Mouse (Mus musculus): ENCODE results near the gene Atraid.

Gene Atraid

DNA sequence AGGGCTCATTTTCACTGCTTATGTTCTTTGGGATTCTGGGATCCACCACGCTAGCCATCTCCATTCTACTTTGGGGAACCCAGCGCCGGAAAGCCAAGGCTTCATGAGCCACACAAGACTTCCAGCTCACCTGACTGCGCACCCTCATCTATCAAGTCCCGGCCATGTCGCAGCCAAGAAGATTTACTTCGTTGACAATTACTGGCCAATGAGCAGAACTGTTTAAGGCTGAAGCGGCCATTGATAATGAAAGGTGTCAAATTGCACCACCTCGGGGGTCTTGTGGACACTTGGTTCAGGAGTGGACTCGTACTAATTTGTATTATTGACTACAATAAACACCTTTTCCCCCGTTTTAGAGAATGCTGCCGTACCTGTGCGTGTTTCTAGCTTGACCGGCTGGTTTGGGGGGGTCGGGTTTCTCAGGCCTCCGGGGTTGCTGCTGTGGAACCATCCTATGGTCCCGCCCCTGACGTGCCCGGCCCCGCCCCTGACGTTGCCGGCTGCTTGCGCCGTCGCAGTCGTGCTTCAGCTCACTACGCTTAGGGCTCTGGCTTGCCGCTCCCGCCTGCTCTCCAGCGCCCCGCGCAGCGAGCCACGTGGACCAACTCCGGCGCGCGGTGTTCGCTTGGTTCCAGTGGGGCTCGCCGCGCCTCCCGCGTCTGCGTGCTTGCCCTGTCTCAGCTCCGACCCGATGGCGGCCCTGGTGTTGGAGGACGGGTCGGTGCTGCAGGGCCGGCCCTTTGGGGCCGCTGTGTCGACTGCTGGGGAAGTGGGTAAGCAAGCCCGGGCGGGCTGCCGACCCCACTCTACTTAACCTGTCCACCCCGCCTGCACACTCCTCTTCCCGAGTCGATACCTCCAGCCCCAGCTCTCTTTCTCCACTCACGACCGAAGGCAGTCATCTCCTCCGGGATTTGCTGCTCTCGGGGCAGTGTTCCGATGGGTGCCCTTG, 6.4 kb downstream of the Atraid start, which contains the start of gene Cad:
Gene Cad, plus strand, starts transcription at position 520 of the 955 bp plus-strand sequence.
- peak; percentile 87 for DNase-seq (ENCODE audit: low spot score)

- DNase-seq (ENCODE audit: low spot score): peak; percentile 10
Measured at GRCm38 (mm10) chr5:31055216-31056140, 7.4 kb downstream of the Atraid start.

GRCm38 (mm10) chr5:31069810-31070209, 21.7 kb downstream of the Atraid start:
- DNase-seq (ENCODE audit: low spot score): no peak

DNA sequence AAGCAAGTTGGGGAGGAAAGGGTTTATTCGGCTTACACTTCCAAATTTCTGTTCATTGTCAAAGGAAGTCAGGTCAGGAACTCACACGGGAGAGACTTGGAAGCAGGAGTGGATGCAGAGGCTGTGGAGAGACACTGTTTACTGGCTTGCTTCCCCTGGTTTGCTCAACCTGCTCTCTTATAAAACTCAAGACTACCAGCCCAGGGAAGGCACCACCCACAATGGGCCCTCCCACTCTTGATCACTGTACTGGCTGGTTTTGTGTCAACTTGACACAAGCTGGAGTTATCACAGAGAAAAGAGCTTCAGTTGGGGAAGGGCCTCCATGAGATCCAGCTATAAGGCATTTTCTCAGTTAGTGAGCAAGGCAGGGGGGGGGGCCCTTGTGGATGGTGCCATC, 22.9 kb downstream of the Atraid start:
- no peak for DNase-seq (ENCODE audit: low spot score)

- DNase-seq (ENCODE audit: low spot score): no peak
Measured at GRCm38 (mm10) chr5:31071821-31072220, 23.7 kb downstream of the Atraid start.

GRCm38 (mm10) chr5:31073176-31073575, 25.1 kb downstream of the Atraid start:
- DNase-seq (ENCODE audit: low spot score): no peak

DNA sequence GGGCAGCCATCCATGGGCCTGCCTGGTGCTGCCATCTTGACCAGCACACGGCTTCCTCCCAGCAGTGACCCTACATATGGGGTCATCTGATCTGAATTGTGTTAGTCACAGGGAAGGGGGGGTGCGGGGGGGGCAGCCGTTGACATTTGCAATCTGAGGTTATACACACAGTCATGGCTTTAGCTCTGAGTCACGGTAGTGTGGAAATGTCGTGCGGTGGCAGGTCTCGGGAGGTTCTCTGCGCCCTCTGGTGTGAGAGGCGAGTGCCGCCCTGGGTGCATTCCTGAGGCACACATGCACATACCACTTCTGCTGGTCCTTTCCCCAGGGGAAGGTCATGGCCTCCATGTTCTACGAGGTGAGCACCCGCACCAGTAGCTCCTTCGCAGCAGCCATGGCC, 28.2 kb downstream of the Atraid start:
- no peak for DNase-seq (ENCODE audit: low spot score)

- no peak for DNase-seq (ENCODE audit: low spot score)
Measured at GRCm38 (mm10) chr5:31080059-31080794, 32.1 kb downstream of the Atraid start.

DNA sequence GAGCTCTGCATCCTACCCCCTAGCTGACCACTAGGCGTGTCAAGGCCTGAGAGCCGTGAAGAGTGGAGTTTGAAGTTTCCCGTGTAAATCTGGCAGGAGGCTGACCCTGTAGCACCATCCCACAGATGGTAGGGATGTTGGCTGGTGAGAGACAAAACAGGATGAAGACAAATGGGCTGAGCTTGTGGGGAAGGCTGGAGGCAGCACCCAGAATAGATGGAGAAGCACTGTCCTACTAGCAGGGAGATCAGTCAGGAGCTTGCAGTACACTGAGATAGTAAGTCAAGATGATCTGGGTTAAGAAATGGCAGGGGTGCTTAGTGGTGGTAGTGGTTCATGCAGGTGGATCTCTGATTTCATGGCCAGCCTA, 32.7 kb downstream of the Atraid start:
- no peak for DNase-seq (ENCODE audit: low spot score)

- no peak for DNase-seq (ENCODE audit: low spot score)
Measured at GRCm38 (mm10) chr5:31081386-31081785, 33.3 kb downstream of the Atraid start.

DNA sequence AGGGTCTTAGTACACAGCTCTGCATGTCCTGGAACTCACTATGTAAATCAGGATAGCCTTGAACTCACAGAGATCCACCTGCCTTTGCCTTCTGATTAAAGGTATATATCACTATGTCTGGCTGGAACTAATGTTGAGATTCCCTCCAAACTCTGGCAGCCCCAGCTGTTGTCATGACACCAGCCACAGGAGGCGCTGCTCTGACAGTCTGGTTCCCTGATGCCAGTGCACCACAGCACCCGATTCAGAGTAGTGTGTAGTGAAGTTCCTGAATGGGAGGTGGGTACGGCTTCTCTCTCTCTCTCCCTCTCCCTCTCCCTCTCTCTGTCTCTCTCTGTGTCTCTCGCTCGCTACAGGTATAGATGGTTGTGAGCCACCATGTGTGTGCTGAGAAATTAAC, 34.2 kb downstream of the Atraid start:
- no peak for DNase-seq (ENCODE audit: low spot score)

DNA sequence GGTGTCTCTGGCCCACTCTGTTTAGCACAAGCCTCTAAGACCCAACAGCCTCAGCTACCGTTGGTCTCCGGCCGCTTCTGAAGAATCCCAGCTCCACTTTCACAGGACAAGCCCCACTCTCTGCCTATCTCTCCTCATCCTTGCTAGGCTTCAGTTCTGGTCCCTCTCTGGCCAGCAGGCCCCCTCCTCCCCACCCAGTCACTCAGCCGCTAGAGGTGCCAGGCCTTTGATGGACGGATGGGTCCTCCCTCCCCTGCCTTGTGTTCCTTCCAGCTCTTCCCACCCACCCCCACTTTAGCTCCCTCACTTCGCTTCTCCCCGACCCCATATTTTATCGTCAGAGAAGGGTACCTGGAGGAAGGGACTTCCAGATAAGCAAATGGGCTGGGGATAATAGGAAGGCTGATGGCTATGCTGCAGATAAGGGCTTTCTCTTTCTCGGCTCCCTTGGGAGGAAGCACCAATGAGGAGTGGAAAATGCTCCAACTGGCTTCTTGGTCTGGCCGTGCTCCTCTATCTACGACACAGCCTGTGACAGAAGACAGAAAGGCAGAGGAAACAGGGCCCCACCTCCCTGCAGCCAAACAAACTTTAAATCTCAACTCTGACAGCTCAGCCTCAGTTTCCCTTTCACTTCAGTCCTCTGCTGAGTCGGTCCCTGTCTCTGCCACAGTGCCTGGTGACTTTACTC, 35.0 kb downstream of the Atraid start:
- no peak for DNase-seq (ENCODE audit: low spot score)

DNA sequence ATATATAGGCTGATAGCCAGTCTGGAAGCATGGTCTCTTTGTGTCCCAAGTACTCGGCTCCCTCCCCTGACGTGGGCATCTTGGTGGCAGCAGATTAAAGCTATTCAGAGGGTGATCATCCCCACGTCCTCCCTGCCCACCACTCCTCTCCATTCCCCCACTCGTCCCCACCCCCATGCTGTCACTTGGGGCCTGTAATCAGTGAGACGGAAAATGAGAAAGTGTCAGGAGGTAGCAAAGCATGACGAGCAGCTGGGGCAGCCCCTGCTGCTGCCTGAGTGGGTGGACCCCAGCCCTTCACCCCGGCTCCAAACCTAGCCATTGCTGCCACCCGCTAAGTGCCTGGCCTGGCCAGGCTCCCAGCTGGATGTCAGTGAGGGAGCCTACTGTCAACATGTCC, 35.8 kb downstream of the Atraid start:
- no peak for DNase-seq (ENCODE audit: low spot score)

DNA sequence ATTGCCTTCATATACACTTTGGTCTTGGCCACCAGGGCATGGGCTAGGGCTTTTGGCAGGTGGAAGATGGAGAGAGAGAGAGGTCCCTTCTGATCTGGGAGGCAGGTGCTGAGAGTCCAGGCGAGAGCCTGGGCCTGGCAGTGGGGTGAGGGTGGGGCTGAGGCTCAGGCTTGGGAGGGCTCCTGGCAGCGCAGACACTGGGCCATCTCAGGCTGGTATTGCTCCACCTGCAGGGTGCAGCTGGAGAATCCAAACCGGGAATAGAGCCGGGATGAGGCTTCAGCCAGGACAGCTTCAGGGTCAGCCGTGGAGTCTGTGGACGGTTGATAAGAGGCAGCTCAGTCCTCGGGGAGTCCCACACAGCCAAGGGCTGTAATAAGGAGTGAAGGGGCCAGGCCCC, 38.5 kb downstream of the Atraid start:
- no peak for DNase-seq (ENCODE audit: low spot score)

GRCm38 (mm10) chr5:31087131-31087530, 39.0 kb downstream of the Atraid start:
- no peak for DNase-seq (ENCODE audit: low spot score)

GRCm38 (mm10) chr5:31092231-31092975, 44.3 kb downstream of the Atraid start:
- DNase-seq (ENCODE audit: low spot score): no peak

- no peak for DNase-seq (ENCODE audit: low spot score)
Measured at GRCm38 (mm10) chr5:31093151-31094041, 45.3 kb downstream of the Atraid start.

DNA sequence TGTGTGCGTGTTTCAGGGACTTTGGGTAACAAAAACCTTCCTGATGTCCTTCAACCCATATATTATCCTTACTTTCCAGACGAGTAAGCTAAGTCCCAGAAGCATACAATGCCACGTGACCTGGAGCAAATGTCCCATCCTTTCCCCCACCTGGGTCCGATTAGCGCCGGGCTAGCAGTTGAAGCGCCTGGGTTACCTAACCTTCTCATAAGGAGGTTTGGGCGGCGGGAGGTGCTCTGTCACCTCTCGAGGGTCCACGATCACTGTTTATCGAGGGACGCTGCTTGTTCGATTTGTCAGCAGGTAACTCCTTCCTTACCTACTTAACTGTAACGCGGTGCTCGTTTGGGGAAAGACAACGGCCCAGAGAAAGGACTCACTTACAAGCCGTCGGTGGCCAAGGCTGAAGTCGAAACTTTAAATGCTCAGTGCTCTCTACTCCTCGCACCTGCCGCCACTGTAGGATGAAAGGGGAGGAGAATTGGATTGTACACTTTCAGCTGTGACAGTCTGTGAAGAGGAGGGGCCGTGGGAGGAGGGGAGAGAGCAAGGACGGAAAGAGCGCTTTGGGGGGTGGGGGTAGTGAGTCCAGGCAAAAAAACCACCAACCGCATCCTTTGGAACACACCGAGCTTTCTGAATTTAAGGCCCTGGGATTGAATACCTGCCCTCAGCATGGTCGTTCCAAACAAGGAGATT, 46.1 kb downstream of the Atraid start:
- no peak for DNase-seq (ENCODE audit: low spot score)
